Mouse (Mus musculus): ENCODE measurements at regions not wholly inside any gene's neighbourhood (a gene's known extent, or its start where the extent isn't known, plus 50 kb on each side); places are given as distances from the start of the nearest gene placed in this dataset. TPM values are rescaled to one million over a fixed set of nuclear protein-coding genes. Genes with fewer than 3 reads are reported as not detected.

Small RNAs in the stretch of these regions (microRNA-seq; reads per million reads assigned to microRNA genes)
- gene Gm24567 = not detected

Measured in stomach, embryonic 14.5 days (tissue).